Mouse (Mus musculus) lung, adult 2 months (tissue): ENCODE data around the gene Srgap1. TPM values are rescaled to one million over a fixed set of nuclear protein-coding genes. Genes with fewer than 3 reads are reported as not detected.

Experiments
- DNase-seq: peaks from one replicate; pipeline ENCODE4 v3.0.0; 2022
- H3K4me1 ChIP-seq: fragments of 200-500 bp; 2 replicates; pipeline ENCODE4 v1.6.1; 2011; ENCODE audit warnings: low read length; ENCODE audit not compliant: control insufficient read depth, insufficient read depth
- H3K4me3 ChIP-seq: fragments of 200-500 bp; replicated peaks from 2 replicates; pipeline ENCODE3; 2011; ENCODE audit warnings: low read depth, mild to moderate bottlenecking, control low read depth, low read length; ENCODE audit errors: extremely low read depth
- CTCF ChIP-seq: fragments of 200-500 bp; IDR thresholded peaks from 2 replicates; pipeline ENCODE4 v1.5.1; 2011; ENCODE audit warnings: mild to moderate bottlenecking, low read length, control low read depth; ENCODE audit not compliant: insufficient read depth
- POLR2A ChIP-seq: fragments of 200-500 bp; IDR thresholded peaks from 2 replicates; pipeline ENCODE4 v1.6.1; 2011; ENCODE audit warnings: low read depth, mild to moderate bottlenecking, control low read depth, low read length, borderline replicate concordance; ENCODE audit errors: extremely low read depth
- WGBS: fragments of 180-500 bp; shearing (Covaris S2); methylation state at CpG from one replicate; pipeline ENCODE4 v1.1.7; 2018; 5-methylcytosine and 5-hydroxymethylcytosine counted together
- polyA plus RNA-seq: library from polyadenylated mRNA; depleted of rRNA; stranded (reverse); fragments of >200 nt; gene quantifications from 2 replicates; pipeline ENCODE4 v1.2.3, GENCODE M21; 2012

Srgap1 gene
- polyA plus RNA-seq, 1 experiment: 6.8 TPM

- 51% methylated on average over 9 of the region's 13 CpGs for WGBS
- DNase-seq: no peak
- TF ChIP-seq POLR2A (no peak), CTCF (no peak)
- no peaks in the 10 kb centered on the region for H3K4me1 ChIP-seq
- no peak overlapping the region for H3K4me3 ChIP-seq
Measured at GRCm38 (mm10) chr10:121763191-121763590, 283.9 kb downstream of the Srgap1 start.

GRCm38 (mm10) chr10:121762141-121762540, 285.0 kb downstream of the Srgap1 start:
- WGBS: 75% methylated on average over 9 of the region's 9 CpGs
- no peak overlapping the region for H3K4me3 ChIP-seq
- no peak for DNase-seq
- H3K4me1 ChIP-seq: no peaks in the 10 kb centered on the region
- no peak for TF ChIP-seq CTCF
- TF ChIP-seq POLR2A: no peak

DNA sequence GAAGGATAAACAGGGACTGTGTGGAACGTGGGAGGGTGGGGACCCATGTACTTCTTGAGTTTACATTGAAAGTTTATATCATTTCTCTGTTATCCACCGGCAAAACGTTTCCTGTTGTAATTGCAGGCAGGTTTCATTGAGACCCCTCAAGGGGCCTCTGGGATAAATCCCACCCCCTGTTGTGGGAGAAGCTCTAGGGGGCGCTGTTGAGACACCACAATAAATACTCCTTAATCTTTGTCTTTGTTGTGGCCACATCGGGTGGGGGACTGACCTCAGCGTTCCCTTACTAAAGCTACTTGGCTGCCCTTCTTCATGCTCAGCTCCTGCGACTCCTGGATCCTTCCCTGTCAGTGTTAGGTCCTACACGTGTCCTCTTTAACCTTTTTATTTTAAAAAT, 288.0 kb downstream of the Srgap1 start:
- Histone ChIP-seq H3K4me1 (peaks cover 6% of the 10 kb centered on the region; the same call in 1 of the 2 replicates), H3K4me3 (no peak overlapping the region)
- 39% methylated on average over 8 of the region's 8 CpGs for WGBS
- TF ChIP-seq CTCF: peak; percentile 8; the same call in 1 of the 2 replicates
- no peak for TF ChIP-seq POLR2A
- DNase-seq: no peak

GRCm38 (mm10) chr10:121756677-121757076, 290.4 kb downstream of the Srgap1 start:
- no peak overlapping the region for H3K4me3 ChIP-seq
- WGBS: 47% methylated on average over 4 of the region's 4 CpGs
- H3K4me1 ChIP-seq: peaks cover 6% of the 10 kb centered on the region; the same call in 1 of the 2 replicates
- TF ChIP-seq POLR2A (no peak), CTCF (no peak)
- DNase-seq: no peak

DNA sequence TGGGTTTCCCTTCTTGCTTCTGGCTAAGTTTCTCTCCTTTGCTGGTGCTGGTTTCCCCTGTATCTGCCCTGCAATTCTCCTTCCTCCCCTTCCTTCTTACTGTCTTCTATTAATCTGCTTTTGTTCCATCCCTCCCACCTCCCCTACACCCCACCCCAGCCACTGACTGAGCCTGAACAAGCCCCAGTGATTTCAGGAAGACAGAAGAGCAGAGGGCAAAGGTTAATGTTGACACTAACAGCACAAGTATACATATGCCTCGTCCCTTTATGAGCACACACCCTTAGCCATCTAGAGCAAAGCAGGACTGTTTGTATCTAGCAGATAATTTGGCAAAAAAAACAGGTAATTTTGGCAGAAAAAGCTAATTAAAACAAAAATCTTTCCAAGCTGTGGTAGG, 291.3 kb downstream of the Srgap1 start:
- Histone ChIP-seq H3K4me1 (peaks cover 6% of the 10 kb centered on the region; the same call in 1 of the 2 replicates), H3K4me3 (no peak overlapping the region)
- DNase-seq: no peak
- no peak for TF ChIP-seq POLR2A
- no peak for TF ChIP-seq CTCF
- 17% methylated on average over 1 of the region's 1 CpGs for WGBS

GRCm38 (mm10) chr10:121754237-121754636, 292.9 kb downstream of the Srgap1 start:
- DNase-seq: no peak
- no peak for TF ChIP-seq POLR2A
- no peak for TF ChIP-seq CTCF
- WGBS: 52% methylated on average over 5 of the region's 5 CpGs
- peaks cover 6% of the 10 kb centered on the region; the same call in 1 of the 2 replicates for H3K4me1 ChIP-seq
- H3K4me3 ChIP-seq: no peak overlapping the region

GRCm38 (mm10) chr10:121750175-121750574, 296.9 kb downstream of the Srgap1 start:
- TF ChIP-seq POLR2A (no peak), CTCF (no peak)
- WGBS: 78% methylated on average over 12 of the region's 12 CpGs
- DNase-seq: peak; percentile 34

DNA sequence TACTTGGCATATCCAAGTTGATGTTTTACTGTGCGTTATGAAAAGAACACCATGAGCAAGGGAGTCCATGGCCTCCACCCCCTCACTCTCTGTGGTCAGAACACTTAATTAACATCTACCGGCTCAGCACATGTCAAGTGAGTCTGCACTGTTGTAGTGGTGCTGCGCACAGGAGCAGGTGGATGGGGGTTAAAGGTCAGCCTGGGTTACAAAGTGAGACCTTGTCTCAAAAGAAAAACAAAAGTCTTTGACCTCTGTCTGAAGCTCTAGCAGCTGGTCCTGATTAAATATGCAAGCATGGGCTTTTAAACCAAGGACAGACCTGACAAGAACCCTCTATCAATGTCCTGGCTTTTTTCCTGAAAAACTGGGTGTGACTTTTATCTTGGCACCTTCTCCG, 304.8 kb downstream of the Srgap1 start:
- peaks cover 3% of the 10 kb centered on the region; the same call in 1 of the 2 replicates for H3K4me1 ChIP-seq
- DNase-seq: no peak
- TF ChIP-seq POLR2A (no peak), CTCF (no peak)
- no peak overlapping the region for H3K4me3 ChIP-seq
- 51% methylated on average over 4 of the region's 4 CpGs for WGBS

More at GRCm38 (mm10) chr10:121750175-121750574, 296.9 kb downstream of the Srgap1 start:
- Histone ChIP-seq H3K4me3 (no peak overlapping the region), H3K4me1 (no peaks in the 10 kb centered on the region)

GRCm38 (mm10) chr10:121739548-121740505, 307.3 kb downstream of the Srgap1 start, which contains the start of gene BC048403:
BC048403 (plus strand) TSS chr10:121739937.
- peaks cover 3% of the 10 kb centered on the region; the same call in 1 of the 2 replicates for H3K4me1 ChIP-seq
- TF ChIP-seq POLR2A (peak; percentile 65; the same call in 1 of the 2 replicates), CTCF (no peak)
- peak; percentile 85 for DNase-seq
- peak within 1 kb of the TSS; percentile 87 for H3K4me3 ChIP-seq
- WGBS: under 1% methylated on average over 68 of the region's 68 CpGs

GRCm38 (mm10) chr10:121737256-121737655, 309.9 kb downstream of the Srgap1 start:
- Histone ChIP-seq H3K4me1 (peaks cover 3% of the 10 kb centered on the region; the same call in 1 of the 2 replicates), H3K4me3 (no peak overlapping the region)
- 83% methylated on average over 3 of the region's 3 CpGs for WGBS
- TF ChIP-seq POLR2A: no peak
- TF ChIP-seq CTCF: no peak
- no peak for DNase-seq
